Mouse (Mus musculus): Measurements from ENCODE around the gene Ccdc127.

Ccdc127 gene

DNA sequence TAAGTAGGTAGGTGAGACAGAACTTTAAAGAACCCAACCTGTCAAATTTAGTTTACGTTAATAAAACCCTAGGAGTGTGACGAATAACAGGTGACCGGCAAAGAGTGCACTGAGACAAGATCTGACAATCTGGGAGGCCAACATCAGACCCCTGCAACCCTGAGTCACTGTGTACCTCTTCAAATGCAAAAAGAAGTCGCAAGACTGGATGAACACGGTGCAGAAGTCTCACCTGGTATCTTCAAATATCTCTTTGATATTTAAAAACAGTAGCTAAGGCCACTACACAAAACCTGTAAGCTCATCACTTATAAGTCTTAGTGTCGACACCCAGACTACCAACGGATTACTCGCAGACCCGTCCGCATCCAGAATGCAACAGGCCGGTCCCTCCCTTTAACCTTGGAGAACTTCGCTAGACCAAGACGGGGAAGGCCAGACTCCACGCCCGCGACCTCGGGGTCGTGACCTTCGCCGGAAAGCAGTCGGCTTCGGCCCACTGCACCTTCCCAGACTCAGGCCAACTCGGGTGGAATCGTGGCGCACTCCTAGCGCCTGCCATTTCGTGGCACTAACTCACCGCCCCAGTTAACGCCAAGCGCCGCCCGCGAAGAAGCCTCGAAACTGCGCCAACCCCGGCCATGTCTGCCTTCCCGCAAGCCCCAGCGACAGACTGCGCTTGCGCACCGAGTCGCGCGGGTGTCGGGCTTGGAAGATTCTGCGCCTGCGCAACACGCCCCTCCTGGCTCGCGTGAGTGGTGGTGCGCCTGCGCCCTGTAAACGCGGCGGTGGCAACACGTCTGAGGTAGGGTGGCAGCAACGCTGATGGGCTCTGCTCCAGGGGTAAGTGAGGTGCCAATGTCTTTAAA lies at the start of gene Ccdc127, which contains the start of gene Sdha:
Ccdc127 (plus strand) TSS at position 744 of the 869 bp plus-strand sequence.
Sdha (minus strand) TSS at position 715 of the 869 bp plus-strand sequence.
- DNase-seq: peak; percentile 95

GRCm38 (mm10) chr13:74300925-74301606 lies 49.0 kb upstream of the Ccdc127 start:
- DNase-seq: peak; percentile 65 to 67

DNA sequence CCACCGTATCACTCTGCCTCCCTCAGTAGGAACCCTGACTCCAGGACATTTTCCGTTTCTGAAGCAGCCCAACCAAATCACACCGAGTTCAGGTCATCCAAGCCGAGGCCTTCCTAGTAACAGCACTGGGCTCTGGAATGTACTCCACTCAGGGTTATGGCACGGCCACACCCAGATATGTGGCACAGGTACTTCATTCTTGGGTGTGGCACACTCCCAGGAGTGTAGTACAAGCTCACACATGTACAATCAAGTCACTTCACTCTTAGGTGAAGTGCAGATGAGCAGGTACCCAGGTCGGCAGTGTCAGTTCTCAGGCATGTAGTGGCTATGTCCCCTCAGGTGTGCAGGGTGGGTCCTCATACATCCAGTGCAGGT lies 48.5 kb upstream of the Ccdc127 start:
- DNase-seq: no peak

- DNase-seq: peak in 1 of 2 experiments; percentile 8
Observed at GRCm38 (mm10) chr13:74302050-74303037, 47.8 kb upstream of the Ccdc127 start.

- DNase-seq: no peak
Observed at GRCm38 (mm10) chr13:74305380-74305779, 44.7 kb upstream of the Ccdc127 start.

DNA sequence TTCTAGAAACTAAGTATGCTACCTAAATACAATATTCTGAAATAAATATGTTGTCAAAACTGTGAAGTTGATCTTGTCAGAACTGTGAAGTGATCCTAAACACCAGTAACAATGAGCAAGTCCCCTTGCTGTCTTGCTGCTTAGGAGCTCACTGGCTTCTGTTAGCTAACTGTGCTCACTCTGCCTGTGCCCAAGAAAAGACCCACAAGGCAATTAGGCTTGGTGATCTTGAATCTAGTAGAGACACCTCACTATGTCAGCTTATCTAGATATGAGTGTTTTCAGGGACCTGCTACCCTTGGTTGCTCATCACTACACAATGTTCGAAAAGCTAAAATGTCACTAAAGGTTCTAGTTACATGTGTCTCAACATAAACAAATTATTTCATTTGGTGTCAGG lies 44.3 kb upstream of the Ccdc127 start:
- DNase-seq: no peak

- no peak for DNase-seq
Observed at GRCm38 (mm10) chr13:74314616-74315015, 35.5 kb upstream of the Ccdc127 start.

GRCm38 (mm10) chr13:74316386-74316785 lies 33.7 kb upstream of the Ccdc127 start:
- no peak for DNase-seq

DNA sequence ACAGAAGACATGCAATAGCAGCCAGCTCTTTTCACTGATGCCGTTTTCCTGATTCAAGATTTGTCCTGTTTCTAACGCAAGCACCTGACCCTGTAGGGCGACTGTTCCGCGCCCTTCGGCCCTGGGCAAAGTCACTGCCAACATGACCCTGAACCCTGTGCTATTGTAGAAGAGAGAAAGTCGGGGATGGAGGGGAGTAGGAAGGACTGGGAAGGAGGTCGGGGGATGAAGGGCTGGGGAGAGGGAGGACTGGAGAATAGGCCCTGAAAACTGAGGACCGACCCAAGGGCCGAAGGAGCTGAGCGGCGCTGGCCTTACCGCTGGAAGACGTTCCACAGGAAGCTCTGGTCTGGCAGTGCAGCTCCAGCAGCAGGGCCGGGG lies 33.3 kb upstream of the Ccdc127 start:
- no peak for DNase-seq

DNA sequence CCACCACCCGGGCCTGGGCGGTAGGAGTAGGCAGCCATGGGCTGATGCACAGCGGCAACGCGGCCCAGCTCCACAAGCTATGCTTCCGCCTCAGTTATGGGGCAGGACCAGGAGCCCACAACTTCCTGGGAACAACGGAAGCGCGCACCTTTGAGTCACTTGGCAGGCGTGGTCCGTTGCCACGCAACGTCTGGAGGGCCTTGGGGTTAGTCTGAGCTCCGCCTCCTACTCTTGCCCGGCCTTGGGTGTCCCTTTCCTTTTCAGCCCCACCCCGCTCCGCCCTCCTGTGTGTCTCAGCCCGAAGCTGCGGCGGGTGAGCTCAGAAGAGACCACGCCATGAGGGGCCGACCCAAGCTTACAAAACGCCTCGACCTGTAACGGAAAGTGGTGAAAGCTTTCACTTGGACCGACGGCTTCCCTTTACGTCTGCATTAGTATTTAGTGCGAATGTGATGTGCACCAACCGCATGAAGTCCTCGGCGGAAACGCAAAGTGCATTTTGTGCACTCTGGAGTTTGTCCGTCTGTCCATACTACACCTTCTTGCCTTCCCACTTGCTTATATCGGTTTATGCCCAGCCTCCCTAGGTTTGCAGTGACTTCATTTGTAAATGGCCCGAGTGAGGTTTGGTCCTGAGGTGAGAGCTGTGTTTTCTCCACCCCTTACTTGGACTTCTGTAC lies 32.8 kb upstream of the Ccdc127 start, which contains the start of gene Pdcd6:
Pdcd6 (minus strand) TSS at position 411 of the 680 bp plus-strand sequence.
- peak; percentile 85 to 86 for DNase-seq

GRCm38 (mm10) chr13:74329321-74329720 lies 20.8 kb upstream of the Ccdc127 start:
- DNase-seq: no peak

- peak; percentile 70 to 76 for DNase-seq
Observed at GRCm38 (mm10) chr13:74341036-74341435, 9.1 kb upstream of the Ccdc127 start.

DNA sequence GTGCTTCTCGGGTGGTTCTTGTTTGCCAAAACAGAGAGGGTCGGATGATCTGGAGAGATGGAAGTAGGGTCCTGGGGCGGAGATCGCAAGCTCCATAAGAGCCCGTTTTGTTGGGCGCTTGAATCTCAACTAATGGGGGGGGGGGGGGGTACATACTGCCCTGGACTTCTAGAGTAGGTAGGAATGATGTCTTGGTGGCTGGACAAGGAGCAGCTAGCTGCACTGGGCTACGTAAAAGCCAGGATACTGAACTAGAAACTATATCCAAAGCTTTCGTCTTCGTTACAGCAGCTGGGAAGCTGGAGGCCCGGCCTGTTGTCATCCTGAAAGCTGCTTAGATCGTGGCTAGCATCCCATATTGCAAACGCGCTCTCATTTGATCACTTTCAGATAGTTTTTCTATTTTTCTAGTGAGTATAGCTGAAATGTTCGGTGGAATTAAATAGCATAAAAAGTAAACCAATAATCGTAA lies 362 bp downstream of the Ccdc127 start:
- no peak for DNase-seq

DNA sequence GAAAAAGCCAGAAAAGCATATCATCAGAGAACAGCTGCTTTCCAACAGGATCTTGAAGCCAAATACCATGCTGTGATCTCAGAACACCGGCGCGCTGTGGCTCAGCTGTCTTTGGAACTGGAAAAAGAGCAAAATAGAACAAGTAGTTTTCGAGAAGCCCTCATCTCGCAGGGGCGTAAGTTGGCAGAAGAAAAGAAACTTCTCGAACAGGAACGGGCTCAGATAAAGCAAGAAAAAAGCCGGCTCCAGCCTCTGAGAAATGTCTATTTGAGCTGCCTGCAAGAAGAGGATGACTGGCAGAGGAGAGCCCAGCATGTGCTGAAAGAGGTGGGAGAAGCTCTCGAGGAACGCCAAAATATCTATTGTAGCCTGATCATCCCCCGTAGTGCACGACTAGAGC lies 6.4 kb downstream of the Ccdc127 start:
- DNase-seq: no peak

GRCm38 (mm10) chr13:74362218-74362617 lies 12.1 kb downstream of the Ccdc127 start:
- peak in 1 of 2 experiments; percentile 13 for DNase-seq

DNA sequence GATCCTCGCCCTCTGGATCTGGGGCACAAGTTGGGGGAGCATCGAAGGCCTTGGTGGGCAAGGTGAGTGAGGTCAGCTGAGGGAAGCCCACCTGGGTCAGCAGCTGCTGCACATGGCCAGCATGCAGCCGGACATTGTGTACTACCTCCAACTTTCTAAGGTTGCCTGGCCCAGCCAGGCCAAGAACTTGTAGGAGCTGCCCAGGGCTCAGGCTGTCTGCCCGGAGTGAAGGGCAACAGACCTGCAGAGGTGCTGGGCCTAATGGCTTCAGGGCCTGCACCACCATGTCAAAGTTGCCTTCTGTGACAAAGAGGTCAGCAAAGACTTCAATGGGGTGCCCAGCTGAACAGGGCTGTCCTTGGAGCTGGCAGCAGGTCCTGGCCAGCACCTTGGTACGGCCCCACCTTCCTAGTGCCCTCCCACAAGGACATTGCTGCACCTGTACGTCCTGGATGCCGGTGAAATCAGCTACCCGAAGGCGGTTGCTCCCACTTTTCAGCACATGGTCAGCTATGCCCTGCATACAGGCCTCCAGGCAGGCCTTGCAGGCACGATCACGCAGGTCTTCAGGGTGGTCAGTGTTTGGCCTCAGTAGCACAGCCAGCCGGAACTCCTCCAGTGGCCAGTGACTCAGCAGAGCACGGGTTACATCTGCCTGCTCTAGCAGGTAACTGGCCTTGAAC lies 13.2 kb downstream of the Ccdc127 start:
- no peak for DNase-seq

DNA sequence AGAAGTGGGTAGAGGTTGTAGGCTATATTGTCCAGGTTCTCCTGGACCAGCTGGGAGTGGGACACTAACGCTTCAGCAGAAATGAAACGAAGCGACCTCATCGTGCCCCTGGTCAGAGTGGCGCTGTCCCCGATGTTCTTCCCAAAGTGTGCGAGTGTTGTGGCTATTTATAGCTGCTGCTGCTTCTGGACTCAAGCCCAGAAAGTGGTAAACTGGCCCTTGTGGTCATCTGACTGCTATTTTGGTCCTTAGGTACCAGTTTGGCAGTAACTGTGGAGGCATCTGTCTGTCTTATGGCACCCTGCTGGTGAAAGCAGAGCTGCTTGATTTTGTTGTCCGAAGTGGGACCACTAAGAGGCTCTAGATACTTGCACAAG lies 13.7 kb downstream of the Ccdc127 start, which contains the start of gene Lrrc14b:
Lrrc14b (minus strand) TSS at position 147 of the 377 bp plus-strand sequence.
- no peak for DNase-seq

DNA sequence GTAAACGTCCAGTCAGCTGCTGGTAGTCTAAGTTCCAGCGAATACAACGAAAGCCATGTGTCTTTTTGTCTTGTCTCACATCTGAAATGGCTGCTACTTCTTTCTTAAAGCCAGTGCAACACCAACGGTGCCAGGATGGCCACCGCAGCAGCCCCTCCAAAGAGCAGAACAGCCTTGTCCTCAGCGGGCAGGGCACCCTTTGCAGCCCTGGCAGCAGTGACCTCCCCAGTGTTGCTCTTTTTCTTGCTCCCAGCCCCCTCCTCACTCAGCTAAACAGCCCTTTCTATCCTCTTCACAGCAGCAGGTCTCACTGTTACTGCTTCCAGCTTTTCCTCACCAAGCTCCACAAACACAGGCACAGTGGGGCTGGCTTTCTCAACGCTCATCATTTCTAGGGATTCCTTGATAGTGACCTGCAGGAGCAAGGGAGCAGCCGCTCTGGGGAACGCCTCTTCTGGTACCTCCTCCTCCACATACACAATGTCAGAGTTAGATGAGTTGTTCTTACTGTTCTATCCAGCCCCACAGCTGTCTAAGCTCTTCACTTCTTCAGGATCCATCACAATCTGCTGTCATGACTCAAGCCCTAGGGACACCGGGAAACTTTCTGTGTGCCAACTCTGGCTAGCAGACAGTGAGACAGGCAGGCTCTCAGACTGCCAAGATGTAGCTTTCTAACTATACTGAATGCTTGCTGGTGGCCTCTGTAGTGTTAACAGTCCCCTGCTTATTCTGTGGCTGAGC lies 31.6 kb downstream of the Ccdc127 start:
- no peak for DNase-seq

DNA sequence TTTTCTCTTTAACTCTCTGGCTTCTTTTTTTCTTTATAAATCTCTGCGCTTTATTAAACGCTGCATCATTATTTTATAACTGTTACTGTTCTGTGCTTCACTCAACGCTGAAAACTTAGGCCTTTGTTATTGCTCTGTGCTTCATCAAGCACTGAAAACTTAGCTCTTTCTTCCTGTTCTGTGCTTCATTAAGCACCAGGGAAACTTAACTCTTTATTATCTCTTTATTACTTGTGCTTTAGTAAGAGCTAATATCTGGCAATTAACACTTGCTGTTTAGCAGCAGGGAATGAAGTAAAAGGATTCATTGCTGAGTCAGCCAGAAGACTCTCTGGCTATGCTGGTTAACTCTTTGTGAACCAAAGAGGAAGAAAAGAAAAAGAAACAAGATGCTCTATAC lies 32.2 kb downstream of the Ccdc127 start:
- no peak for DNase-seq

DNA sequence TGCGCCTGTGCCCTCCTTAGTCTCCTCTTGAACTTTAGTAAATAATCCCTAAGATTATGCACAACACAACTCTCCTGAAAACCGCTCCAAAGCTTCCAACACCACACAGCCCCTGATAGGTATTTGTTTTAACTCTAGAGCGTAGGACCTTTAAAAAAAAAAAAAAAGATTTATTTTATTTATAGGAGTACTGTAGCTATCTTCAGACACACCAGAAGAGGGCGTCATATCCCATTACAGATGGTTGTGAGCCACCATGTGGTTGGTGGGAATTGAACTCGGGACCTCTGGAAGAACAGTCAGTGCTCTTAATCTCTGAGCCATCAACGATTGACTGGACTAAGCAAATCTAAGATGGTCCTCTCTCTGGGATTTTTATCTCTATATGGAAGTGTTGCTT lies 39.6 kb downstream of the Ccdc127 start:
- DNase-seq: no peak

Measured in B cell, adult 2 months (primary cell).